15 mouse cellular contexts compared by ENCODE assay signal in genomic region chr3:79452696-79453263, GRCm38 (mm10).
DNase-seq lines count a peak whose midpoint lies in the region; ATAC-seq and TF ChIP-seq lines count a peak whose summit lies in the region.
"Had no signal": no experiment of that assay in that cellular context is flagged by ENCODE, and none has a peak within 500 bp of the region (broad histone marks: within the 10 kb centered on the region; RNA-seq: fewer than 3 reads in every experiment).

No protein-coding gene starts in this region.

- TF ChIP-seq CTCF in hindbrain, postnatal 0 days (IDR thresholded peaks at IDR 0.05; ENCODE audit: low read depth), result no peak

- peak; percentile 74 for ATAC-seq in forebrain, embryonic 14.5 days
- ATAC-seq in hindbrain, postnatal 0 days, result peak; percentile 66
- ATAC-seq in neural tube, embryonic 13.5 days (ENCODE audit: low read depth), result peak; percentile 63; the same call in 1 of the 2 replicates
- ATAC-seq: intestine, postnatal 0 days had no signal

- peak; percentile 77 for DNase-seq in embryo, embryonic 11 days
- peak; percentile 63 for DNase-seq in forebrain, embryonic 14.5 days (ENCODE audit: low spot score)
- DNase-seq in hindbrain, postnatal 0 days (ENCODE audit: low spot score), result peak; percentile 58
- DNase-seq in left cerebral cortex, postnatal 36 days (ENCODE audit: low spot score in 2 of 2), result no peak
- DNase-seq in cerebellum, postnatal 36 days, result no peak
- no peak for DNase-seq in spleen, postnatal 14 days (ENCODE audit: low spot score in 2 of 2)
- DNase-seq: adrenal gland, postnatal 14 days; heart, postnatal 10 days; liver had no signal

- WGBS in forebrain, embryonic 14.5 days, result 32% methylated on average over 14 of the region's 14 CpGs
- 20% methylated on average over 13 of the region's 14 CpGs for WGBS in hindbrain, postnatal 0 days
- 32% methylated on average over 14 of the region's 14 CpGs for WGBS in neural tube, embryonic 13.5 days

- no peaks in the 10 kb centered on the region for H3K4me1 ChIP-seq in forebrain, embryonic 14.5 days (ENCODE audit: control insufficient read depth, insufficient read depth, low read length)
- H3K4me1 ChIP-seq in hindbrain, postnatal 0 days (ENCODE audit: insufficient read depth, low read length), result 0 out of 2 replicates have a peak, but pooled peaks cover 3% of the 10 kb centered on the region
- peaks cover 4% of the 10 kb centered on the region; the same call in 1 of the 2 replicates for H3K4me1 ChIP-seq in neural tube, embryonic 13.5 days (replicated peaks)

- H3K9ac ChIP-seq in forebrain, embryonic 14.5 days (ENCODE audit: low read length), result no peak overlapping the region
- H3K9ac ChIP-seq in hindbrain, postnatal 0 days (replicated peaks; ENCODE audit: low read length), result no peak overlapping the region
- H3K9ac ChIP-seq in neural tube, embryonic 13.5 days, result no peak overlapping the region
- H3K9ac ChIP-seq: embryonic facial prominence, embryonic 15.5 days; lung, embryonic 15.5 days had no signal

- H3K27me3 ChIP-seq in forebrain, embryonic 14.5 days (replicated peaks; ENCODE audit: control insufficient read depth, insufficient read depth, low read length), result no peaks in the 10 kb centered on the region
- H3K27me3 ChIP-seq in hindbrain, postnatal 0 days (ENCODE audit: insufficient read depth, low read length), result no peaks in the 10 kb centered on the region
- no peaks in the 10 kb centered on the region for H3K27me3 ChIP-seq in neural tube, embryonic 13.5 days
- H3K27me3 ChIP-seq: CH12.LX; embryonic facial prominence, embryonic 15.5 days; lung, embryonic 15.5 days; megakaryocyte, embryonic 14.5 days had no signal

- H3K9me3 ChIP-seq in forebrain, embryonic 14.5 days (replicated peaks; ENCODE audit: control insufficient read depth, low read length), result no peaks in the 10 kb centered on the region
- no peaks in the 10 kb centered on the region for H3K9me3 ChIP-seq in hindbrain, postnatal 0 days (ENCODE audit: low read length)
- no peaks in the 10 kb centered on the region for H3K9me3 ChIP-seq in neural tube, embryonic 13.5 days
- H3K9me3 ChIP-seq: embryonic facial prominence, embryonic 15.5 days; lung, embryonic 15.5 days; megakaryocyte, embryonic 14.5 days had no signal

- H3K4me2 ChIP-seq in forebrain, embryonic 14.5 days (ENCODE audit: low read length), result no peak overlapping the region
- no peak overlapping the region for H3K4me2 ChIP-seq in hindbrain, postnatal 0 days (ENCODE audit: low read depth, low read length)
- H3K4me2 ChIP-seq in neural tube, embryonic 13.5 days, result no peak overlapping the region
- H3K4me2 ChIP-seq: embryonic facial prominence, embryonic 15.5 days; lung, embryonic 15.5 days had no signal

- 0 out of 2 replicates have a peak, but pooled peaks cover 10% of the 10 kb centered on the region for H3K36me3 ChIP-seq in forebrain, embryonic 14.5 days (ENCODE audit: control insufficient read depth, insufficient read depth, low read length)
- no peaks in the 10 kb centered on the region for H3K36me3 ChIP-seq in hindbrain, postnatal 0 days (ENCODE audit: insufficient read depth, low read length)
- H3K36me3 ChIP-seq in neural tube, embryonic 13.5 days, result peaks cover 13% of the 10 kb centered on the region
- H3K36me3 ChIP-seq: embryonic facial prominence, embryonic 15.5 days; lung, embryonic 15.5 days had no signal

- no peak overlapping the region for H3K4me3 ChIP-seq in forebrain, embryonic 14.5 days (ENCODE audit: low read depth, low read length)
- no peak overlapping the region for H3K4me3 ChIP-seq in hindbrain, postnatal 0 days (ENCODE audit: low read length)
- no peak overlapping the region for H3K4me3 ChIP-seq in neural tube, embryonic 13.5 days
- H3K4me3 ChIP-seq: embryonic facial prominence, embryonic 15.5 days; lung, embryonic 15.5 days; megakaryocyte, embryonic 14.5 days had no signal

- intact Hi-C loops in left cerebral cortex, postnatal 36 days (cut with DNase I), result no loop called here

- H3K27ac ChIP-seq in forebrain, embryonic 14.5 days (ENCODE audit: low read depth, low read length), result no peak overlapping the region
- no peak overlapping the region for H3K27ac ChIP-seq in hindbrain, postnatal 0 days
- H3K27ac ChIP-seq in neural tube, embryonic 13.5 days (replicated peaks), result no peak overlapping the region
- H3K27ac ChIP-seq: embryonic facial prominence, embryonic 15.5 days; lung, embryonic 15.5 days had no signal

Comparison
In these comparisons a context has a peak if more than half of its experiments do, and no peak if none do; other contexts are left out.
1. DNase-seq: peak in embryo, embryonic 11 days (single experiment), forebrain, embryonic 14.5 days (single experiment) and hindbrain, postnatal 0 days (single experiment); none in left cerebral cortex, postnatal 36 days (0 of 2), cerebellum, postnatal 36 days (0 of 2) and spleen, postnatal 14 days (0 of 2).
2. Peak in every context shown above with its lines, with median percentiles within 50 percentile points of each other: ATAC-seq.